Mouse (Mus musculus): Measurements from ENCODE around the gene Ppp1r13b. TPM values are rescaled to one million over a fixed set of nuclear protein-coding genes. Genes with fewer than 3 reads are reported as not detected.

The Ppp1r13b gene
- polyA plus RNA-seq, 1 experiment from 2014 or later: 22.6 TPM

DNA sequence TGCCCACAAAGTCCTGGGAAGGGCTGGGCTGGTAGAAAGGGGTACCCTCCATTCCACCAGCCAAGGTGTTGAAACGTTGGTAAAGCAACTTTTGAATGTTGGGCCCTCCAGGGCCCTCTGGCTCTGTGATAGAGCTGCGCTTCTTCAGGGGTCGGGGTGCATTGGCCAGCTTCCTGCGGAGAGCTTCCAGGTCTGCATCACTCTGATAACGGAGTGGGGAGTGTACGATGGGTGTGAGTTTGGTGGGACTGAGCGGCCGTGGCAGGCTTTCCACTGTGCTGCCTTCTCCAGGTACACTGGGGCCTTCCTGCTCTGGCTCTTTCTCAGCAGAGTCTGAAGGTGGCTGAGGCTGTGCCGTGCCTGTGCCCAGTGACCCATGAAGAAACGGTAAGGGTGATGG is 74.5 kb downstream of the Ppp1r13b start:
- WGBS: 89% methylated on average over 10 of the region's 10 CpGs
- H3K9me3 ChIP-seq: no peaks in the 10 kb centered on the region

GRCm38 (mm10) chr12:111832643-111833042 is 75.3 kb downstream of the Ppp1r13b start:
- WGBS: 81% methylated on average over 5 of the region's 5 CpGs
- Histone ChIP-seq H3K9ac (replicated peaks) (no peak overlapping the region), H3K27ac (replicated peaks) (no peak overlapping the region), H3K27me3 (no peaks in the 10 kb centered on the region), H3K4me3 (no peak overlapping the region), H3K9me3 (no peaks in the 10 kb centered on the region), H3K4me1 (peaks cover 9% of the 10 kb centered on the region), H3K4me2 (replicated peaks) (no peak overlapping the region), H3K36me3 (peaks cover 63% of the 10 kb centered on the region)
- ATAC-seq (replicated peaks): no peak

More for the DNA sequence above, 74.5 kb downstream of the Ppp1r13b start:
- no peaks in the 10 kb centered on the region for H3K27me3 ChIP-seq
- H3K4me2 ChIP-seq (replicated peaks): no peak overlapping the region
- H3K4me3 ChIP-seq: no peak overlapping the region
- peaks cover 9% of the 10 kb centered on the region for H3K4me1 ChIP-seq
- H3K36me3 ChIP-seq: peaks cover 62% of the 10 kb centered on the region
- ATAC-seq (replicated peaks): no peak
- no peak overlapping the region for H3K27ac ChIP-seq (replicated peaks)
- H3K9ac ChIP-seq (replicated peaks): no peak overlapping the region

- no peak for ATAC-seq (replicated peaks)
- H3K36me3 ChIP-seq: peaks cover 77% of the 10 kb centered on the region
- H3K27ac ChIP-seq (replicated peaks): no peak overlapping the region
Measured at GRCm38 (mm10) chr12:111830375-111830774, 77.5 kb downstream of the Ppp1r13b start.

GRCm38 (mm10) chr12:111829954-111830353 is 78.0 kb downstream of the Ppp1r13b start:
- 76% methylated on average over 9 of the region's 9 CpGs for WGBS
- Histone ChIP-seq H3K4me1 (peaks cover 9% of the 10 kb centered on the region), H3K4me2 (replicated peaks) (no peak overlapping the region), H3K36me3 (peaks cover 78% of the 10 kb centered on the region), H3K27me3 (no peaks in the 10 kb centered on the region), H3K9ac (replicated peaks) (no peak overlapping the region), H3K9me3 (no peaks in the 10 kb centered on the region), H3K27ac (replicated peaks) (peak overlapping the region; percentile 67), H3K4me3 (no peak overlapping the region)
- no peak for ATAC-seq (replicated peaks)

More at GRCm38 (mm10) chr12:111830375-111830774, 77.5 kb downstream of the Ppp1r13b start:
- H3K9me3 ChIP-seq: no peaks in the 10 kb centered on the region
- no peaks in the 10 kb centered on the region for H3K27me3 ChIP-seq
- no peak overlapping the region for H3K9ac ChIP-seq (replicated peaks)
- no peak overlapping the region for H3K4me2 ChIP-seq (replicated peaks)
- H3K4me1 ChIP-seq: peaks cover 9% of the 10 kb centered on the region
- WGBS: 87% methylated on average over 10 of the region's 10 CpGs
- no peak overlapping the region for H3K4me3 ChIP-seq

DNA sequence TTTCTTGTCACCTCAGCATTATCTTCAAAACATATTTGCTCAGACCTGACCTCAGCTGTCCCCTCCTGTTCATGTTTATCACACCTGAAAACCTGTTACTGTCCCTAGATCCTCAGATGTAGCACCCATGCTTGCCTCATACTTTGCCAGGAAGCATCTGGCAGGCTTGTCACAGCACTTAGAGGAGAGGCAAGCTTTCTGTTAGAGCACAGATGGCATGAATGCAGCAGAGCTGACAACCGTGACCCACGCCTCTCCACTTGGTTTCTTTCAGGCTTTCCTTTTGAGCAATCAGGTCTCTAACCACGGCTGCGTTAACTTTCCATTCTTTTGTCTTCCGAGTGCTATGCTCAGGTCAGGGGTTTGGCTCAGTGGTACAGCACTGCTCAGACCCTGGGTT is 78.5 kb downstream of the Ppp1r13b start:
- Histone ChIP-seq H3K27me3 (no peaks in the 10 kb centered on the region), H3K9me3 (no peaks in the 10 kb centered on the region), H3K4me1 (peaks cover 9% of the 10 kb centered on the region), H3K4me2 (replicated peaks) (no peak overlapping the region), H3K9ac (replicated peaks) (no peak overlapping the region), H3K4me3 (no peak overlapping the region), H3K27ac (replicated peaks) (peak overlapping the region; percentile 67), H3K36me3 (peaks cover 74% of the 10 kb centered on the region)
- WGBS: 53% methylated on average over 5 of the region's 5 CpGs
- no peak for ATAC-seq (replicated peaks)

- Histone ChIP-seq H3K36me3 (peaks cover 63% of the 10 kb centered on the region), H3K27me3 (no peaks in the 10 kb centered on the region), H3K4me2 (replicated peaks) (no peak overlapping the region), H3K9ac (replicated peaks) (no peak overlapping the region), H3K27ac (replicated peaks) (no peak overlapping the region), H3K9me3 (no peaks in the 10 kb centered on the region), H3K4me3 (no peak overlapping the region), H3K4me1 (peaks cover 9% of the 10 kb centered on the region)
- ATAC-seq (replicated peaks): no peak
- WGBS: 95% methylated on average over 12 of the region's 12 CpGs
Measured at GRCm38 (mm10) chr12:111827556-111827955, 80.4 kb downstream of the Ppp1r13b start.

DNA sequence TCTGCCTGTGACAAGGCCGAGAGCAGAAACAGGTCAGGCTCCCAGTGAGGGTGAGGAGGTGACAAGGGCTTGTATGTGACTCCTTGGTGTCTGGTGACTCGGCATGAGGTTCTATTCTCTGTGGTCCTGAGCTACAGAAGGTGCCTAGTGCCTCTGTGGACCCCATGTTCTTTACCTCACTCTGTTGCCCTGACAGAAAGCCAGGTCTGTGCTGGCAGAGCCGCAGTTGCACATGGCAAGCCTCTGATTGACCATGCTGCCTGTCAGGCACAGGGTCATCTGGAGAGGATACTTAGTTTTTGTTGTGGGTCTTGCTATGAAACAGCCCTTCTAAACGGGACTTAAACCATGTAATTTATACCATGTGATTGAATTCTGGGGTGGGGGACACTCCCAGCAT is 86.0 kb downstream of the Ppp1r13b start:
- WGBS: 82% methylated on average over 4 of the region's 4 CpGs
- no peak for ATAC-seq (replicated peaks)
- Histone ChIP-seq H3K9me3 (no peaks in the 10 kb centered on the region), H3K4me2 (replicated peaks) (no peak overlapping the region), H3K4me3 (no peak overlapping the region), H3K36me3 (peaks cover 21% of the 10 kb centered on the region), H3K4me1 (0 out of 2 replicates have a peak, but pooled peaks cover 2% of the 10 kb centered on the region), H3K9ac (replicated peaks) (no peak overlapping the region), H3K27me3 (no peaks in the 10 kb centered on the region), H3K27ac (replicated peaks) (no peak overlapping the region)

DNA sequence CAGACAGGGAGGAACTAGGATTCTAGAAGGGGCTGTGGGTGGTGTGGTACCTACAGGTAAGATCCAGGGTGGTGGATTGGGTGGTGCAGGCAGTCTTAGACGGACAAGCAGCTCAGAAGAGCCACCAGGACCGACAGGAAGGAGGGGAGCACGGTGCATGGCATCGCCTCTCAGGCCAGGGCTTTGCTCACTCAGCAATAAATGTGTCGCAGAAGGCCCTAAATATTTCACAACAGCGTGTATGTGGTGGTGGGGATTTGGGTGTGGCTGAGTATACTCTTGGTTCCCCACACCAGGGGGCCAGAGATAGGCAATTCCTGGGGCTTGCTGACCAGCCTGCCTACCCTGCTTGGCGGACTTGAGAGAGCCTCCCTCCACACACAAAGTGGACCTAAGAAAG is 87.2 kb downstream of the Ppp1r13b start:
- ATAC-seq (replicated peaks): no peak
- no peaks in the 10 kb centered on the region for H3K9me3 ChIP-seq
- no peak overlapping the region for H3K9ac ChIP-seq (replicated peaks)
- no peaks in the 10 kb centered on the region for H3K27me3 ChIP-seq
- 90% methylated on average over 7 of the region's 7 CpGs for WGBS
- no peak overlapping the region for H3K4me2 ChIP-seq (replicated peaks)
- H3K27ac ChIP-seq (replicated peaks): no peak overlapping the region
- peaks cover 11% of the 10 kb centered on the region for H3K36me3 ChIP-seq
- H3K4me3 ChIP-seq: no peak overlapping the region
- H3K4me1 ChIP-seq: peaks cover 12% of the 10 kb centered on the region

DNA sequence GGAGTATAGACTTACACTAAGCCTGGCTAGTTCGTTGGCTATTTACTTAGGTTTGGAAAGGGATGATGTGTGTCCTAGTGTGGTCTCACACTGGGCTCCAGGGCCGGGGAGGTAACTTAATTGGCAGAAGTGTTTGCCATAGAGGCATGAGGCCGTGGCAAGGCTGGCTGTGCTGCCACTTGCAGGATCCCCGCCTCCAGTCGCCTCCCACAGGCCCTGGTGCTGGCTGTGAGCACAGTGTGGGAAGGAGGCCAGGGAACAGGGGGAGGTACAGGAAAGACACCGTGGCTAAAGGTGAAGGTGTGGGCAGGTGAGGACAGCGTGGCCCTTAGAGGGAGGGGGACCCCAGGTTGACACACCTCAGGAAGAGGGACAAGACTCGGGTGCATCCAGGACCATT is 88.0 kb downstream of the Ppp1r13b start:
- ATAC-seq (replicated peaks): no peak

DNA sequence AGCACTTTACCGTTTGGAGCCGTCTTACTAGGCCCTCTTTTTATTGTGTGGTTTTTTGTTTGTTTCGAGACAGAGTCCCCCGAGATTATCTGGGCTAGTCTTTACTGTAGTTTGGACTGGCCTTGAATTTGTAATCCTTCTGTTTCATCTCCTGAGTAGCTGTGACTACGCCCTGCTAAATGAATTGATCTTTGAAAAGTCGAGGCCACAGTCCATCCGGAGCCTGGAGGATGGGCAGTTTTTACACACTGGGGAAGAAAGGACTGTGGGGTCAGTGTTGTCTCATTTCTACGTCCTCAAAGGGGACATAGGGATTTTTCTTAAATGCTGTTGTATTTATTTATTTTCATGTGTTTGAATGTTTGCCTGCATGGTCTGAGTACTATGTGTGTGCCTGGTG is 89.9 kb downstream of the Ppp1r13b start:
- WGBS: 92% methylated on average over 8 of the region's 8 CpGs
- Histone ChIP-seq H3K4me2 (replicated peaks) (no peak overlapping the region), H3K27ac (replicated peaks) (no peak overlapping the region)

More for the DNA sequence above, 88.0 kb downstream of the Ppp1r13b start:
- WGBS: 75% methylated on average over 8 of the region's 8 CpGs
- Histone ChIP-seq H3K9ac (replicated peaks) (no peak overlapping the region), H3K4me2 (replicated peaks) (no peak overlapping the region), H3K9me3 (no peaks in the 10 kb centered on the region), H3K27ac (replicated peaks) (no peak overlapping the region), H3K4me3 (no peak overlapping the region), H3K36me3 (peaks cover 6% of the 10 kb centered on the region), H3K27me3 (no peaks in the 10 kb centered on the region), H3K4me1 (peaks cover 20% of the 10 kb centered on the region)

GRCm38 (mm10) chr12:111816967-111817366 is 90.9 kb downstream of the Ppp1r13b start:
- WGBS: 84% methylated on average over 9 of the region's 9 CpGs
- no peak for ATAC-seq (replicated peaks)
- no peaks in the 10 kb centered on the region for H3K36me3 ChIP-seq
- no peak overlapping the region for H3K9ac ChIP-seq (replicated peaks)
- no peak overlapping the region for H3K4me2 ChIP-seq (replicated peaks)
- H3K27ac ChIP-seq (replicated peaks): no peak overlapping the region
- peaks cover 38% of the 10 kb centered on the region for H3K4me1 ChIP-seq
- no peaks in the 10 kb centered on the region for H3K27me3 ChIP-seq
- no peaks in the 10 kb centered on the region for H3K9me3 ChIP-seq
- H3K4me3 ChIP-seq: no peak overlapping the region

More for the DNA sequence above, 89.9 kb downstream of the Ppp1r13b start:
- peaks cover 32% of the 10 kb centered on the region for H3K4me1 ChIP-seq
- no peaks in the 10 kb centered on the region for H3K9me3 ChIP-seq
- no peak overlapping the region for H3K9ac ChIP-seq (replicated peaks)
- ATAC-seq (replicated peaks): no peak
- no peaks in the 10 kb centered on the region for H3K36me3 ChIP-seq
- no peak overlapping the region for H3K4me3 ChIP-seq
- H3K27me3 ChIP-seq: no peaks in the 10 kb centered on the region

DNA sequence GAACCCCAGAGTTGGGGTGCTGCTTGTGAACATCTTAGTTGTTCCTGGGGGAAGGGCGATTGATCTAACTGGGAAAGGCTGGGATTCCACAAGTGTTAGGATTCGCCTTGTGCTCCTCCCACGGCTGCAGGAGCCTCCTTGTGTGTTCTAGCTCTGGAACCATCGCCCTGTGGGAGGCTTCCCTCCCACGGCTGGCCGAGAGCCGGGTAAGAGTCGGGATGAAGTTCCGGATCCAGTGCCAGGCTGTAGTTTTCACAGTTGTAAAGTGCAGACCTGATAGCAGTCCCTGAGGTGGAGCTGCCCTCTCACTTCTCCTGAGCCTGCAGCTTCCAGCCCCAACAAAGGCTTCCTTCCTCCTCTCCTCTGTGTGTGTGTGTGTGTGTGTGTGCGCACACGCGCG is 91.4 kb downstream of the Ppp1r13b start:
- H3K27ac ChIP-seq (replicated peaks): no peak overlapping the region
- H3K4me2 ChIP-seq (replicated peaks): no peak overlapping the region
- H3K9ac ChIP-seq (replicated peaks): no peak overlapping the region
- H3K4me3 ChIP-seq: no peak overlapping the region
- no peaks in the 10 kb centered on the region for H3K9me3 ChIP-seq
- H3K4me1 ChIP-seq: peaks cover 38% of the 10 kb centered on the region
- WGBS: 68% methylated on average over 13 of the region's 13 CpGs
- no peaks in the 10 kb centered on the region for H3K36me3 ChIP-seq
- H3K27me3 ChIP-seq: no peaks in the 10 kb centered on the region
- ATAC-seq (replicated peaks): no peak
